Mouse (Mus musculus): ENCODE results near the gene Strc.

Strc gene

DNA sequence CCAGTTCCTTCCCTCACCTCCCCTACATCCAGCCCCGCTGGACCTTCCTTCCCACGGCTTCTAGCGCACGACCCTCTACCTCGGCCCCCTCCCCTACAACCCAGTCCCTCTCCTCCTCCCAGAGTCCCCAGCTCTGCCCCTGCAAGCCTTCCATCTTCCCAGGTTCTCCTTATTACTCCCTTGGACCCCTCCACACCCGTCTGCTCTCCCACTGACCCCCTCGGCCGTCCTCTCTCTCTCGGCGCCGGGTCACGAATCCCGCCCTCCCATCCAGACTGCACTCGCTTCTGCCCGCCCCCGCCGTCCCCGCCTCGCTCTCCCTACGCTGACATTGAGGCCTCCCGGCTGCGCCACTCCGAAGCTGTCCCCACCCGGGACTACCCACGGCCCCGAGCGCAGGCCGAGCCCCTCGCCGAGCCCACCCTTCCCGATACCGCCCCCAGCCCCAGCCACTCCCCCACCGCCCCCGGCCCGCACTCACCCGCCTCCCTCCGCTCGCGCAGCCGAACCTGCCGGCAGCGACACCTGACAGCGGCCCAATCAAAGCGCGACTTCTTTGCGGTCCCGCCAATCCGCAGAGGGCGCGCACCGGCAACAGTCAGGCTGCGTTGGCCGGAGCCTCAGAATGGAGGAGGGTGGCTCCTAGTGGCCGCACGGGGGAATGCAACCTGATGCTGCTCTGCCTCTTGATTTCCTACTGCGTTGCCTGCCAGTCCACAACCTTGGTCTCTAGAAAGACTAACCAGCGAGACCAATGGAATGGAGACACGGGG lies 32.0 kb downstream of the Strc start, which contains the start of gene Ppip5k1:
Gene Ppip5k1 (minus strand): TSS at position 577 of the 773 bp plus-strand sequence.
- peak; percentile 97 for DNase-seq

DNA sequence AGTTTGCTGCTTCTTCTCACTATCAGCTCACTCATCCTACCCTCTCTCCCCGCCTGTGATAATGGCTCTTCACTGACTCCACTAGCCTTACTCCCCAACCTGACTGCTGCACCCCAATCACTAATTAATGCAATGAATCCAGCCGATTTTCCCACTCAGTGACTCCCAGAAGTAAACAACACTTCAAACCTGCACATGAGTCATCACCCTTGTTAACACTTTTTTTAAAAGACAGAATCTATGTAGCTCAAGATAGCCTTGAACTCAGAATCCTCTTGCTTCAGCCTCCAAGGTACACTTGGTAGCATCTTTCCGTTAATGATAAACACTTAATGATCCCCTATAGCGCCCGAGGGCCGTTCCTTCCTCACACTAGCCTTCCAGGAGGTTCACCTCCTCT lies 32.6 kb downstream of the Strc start:
- no peak for DNase-seq

DNA sequence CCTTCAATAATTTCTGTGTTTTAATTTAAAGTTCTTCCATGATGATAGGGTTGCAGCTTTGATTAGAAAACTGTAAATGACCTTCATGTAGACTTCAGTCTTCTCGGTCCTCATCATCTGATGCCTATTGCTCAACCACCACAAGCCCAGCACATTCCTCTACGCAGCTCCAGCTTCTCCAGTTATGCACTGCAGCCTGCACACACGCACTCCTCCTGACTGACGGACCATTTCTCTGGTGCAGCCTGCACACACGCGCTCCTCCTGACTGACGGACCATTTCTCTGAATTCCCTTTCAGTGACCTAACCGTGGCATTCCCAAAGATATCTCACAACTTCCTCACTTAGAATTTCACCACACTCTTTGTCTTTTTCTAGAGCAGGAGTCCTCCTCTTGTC lies 33.8 kb downstream of the Strc start:
- DNase-seq = no peak

DNA sequence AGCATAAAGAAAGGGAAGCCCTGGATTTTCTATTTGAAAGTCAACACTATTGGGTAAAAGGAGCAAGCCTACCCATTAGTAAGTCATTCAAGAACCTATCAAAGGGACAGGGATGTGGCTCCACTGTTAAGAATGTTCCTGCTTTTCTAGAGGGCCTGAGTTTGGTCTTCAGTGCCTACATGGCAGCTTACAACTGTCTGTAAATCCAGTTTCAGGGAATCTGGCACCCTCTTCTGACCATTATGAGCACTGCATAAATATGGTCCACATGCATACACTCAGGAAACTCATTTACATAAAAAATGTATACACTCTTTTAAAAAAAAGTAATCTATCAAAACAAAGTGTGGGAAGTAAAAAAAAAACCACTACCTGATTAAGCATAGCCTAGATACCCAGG lies 47.9 kb downstream of the Strc start:
- DNase-seq = peak; percentile 20

DNA sequence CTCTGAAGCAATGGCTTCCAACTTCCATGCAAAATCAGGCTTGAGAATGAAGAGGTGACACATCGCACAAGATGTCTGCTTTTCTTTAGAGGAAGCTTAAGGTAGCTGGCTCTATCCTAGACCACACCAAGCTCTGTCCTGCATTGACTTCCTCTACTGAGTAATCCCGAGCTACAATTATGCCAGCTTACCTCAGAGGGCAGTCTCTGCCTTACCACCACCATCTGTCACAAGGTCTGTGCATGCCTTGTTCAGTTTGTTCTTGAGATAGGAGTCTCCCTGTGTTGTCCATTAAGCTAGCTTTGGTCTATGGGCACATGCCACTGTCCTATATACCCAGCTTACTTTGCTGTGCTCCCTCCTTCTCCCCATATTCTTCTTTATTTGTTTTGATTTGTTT lies 57.5 kb downstream of the Strc start:
- no peak for DNase-seq

DNA sequence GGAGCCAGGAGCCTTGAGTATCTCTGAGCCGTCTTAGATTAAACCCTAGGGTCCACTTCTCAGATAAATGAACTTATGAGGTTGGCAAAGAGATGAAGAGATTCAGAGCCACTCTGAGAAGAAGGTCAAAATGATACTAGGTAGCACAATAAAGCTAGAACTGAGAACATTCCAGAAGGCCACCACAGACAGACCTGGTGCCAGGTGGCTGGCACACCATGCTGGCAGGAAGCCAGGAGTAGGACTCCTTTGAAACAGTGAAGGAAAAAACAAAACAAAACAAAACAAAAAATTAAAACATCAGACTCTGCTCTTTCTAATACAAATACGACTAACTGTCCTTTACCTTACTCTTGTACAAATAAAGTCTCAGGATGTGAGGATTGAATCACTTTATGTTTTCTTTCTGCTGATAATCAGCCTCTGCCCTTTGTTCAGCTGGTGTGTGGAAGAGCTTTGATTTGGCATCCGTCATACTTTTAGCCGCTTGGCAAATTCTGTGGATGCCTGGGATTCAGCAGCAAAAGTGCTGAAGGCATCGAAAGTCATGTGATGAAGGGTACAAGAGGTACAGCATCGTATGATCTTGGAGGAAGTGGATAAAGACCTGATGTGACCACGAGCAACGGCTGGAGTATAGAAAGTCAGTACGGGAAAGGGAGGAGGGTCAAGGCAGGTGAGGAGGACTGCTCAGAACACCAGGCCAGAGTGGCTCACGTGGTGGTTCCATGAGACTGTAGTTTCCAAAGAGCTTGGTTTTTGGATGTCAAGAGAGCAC lies 63.1 kb downstream of the Strc start:
- DNase-seq = no peak

DNA sequence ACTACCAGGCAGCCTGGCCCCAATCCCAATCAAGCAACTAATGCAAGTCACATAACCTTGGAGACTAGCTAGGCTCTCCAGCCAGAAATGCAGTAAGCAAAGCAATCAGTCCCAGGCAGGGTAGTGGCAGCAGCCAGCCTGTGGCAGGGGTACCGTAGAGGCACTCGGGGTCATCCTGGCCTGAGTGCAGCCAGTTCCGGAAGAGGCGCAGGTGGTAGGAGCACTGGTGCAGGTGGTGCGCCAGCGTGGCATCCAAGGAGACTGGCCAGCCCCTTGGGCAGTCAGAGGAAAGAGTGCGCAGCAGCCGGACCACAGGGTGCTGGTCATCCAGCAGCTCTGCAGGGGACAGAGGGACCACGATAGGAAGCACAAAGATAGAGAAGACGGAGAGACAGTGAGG lies 63.9 kb downstream of the Strc start:
- DNase-seq = no peak

DNA sequence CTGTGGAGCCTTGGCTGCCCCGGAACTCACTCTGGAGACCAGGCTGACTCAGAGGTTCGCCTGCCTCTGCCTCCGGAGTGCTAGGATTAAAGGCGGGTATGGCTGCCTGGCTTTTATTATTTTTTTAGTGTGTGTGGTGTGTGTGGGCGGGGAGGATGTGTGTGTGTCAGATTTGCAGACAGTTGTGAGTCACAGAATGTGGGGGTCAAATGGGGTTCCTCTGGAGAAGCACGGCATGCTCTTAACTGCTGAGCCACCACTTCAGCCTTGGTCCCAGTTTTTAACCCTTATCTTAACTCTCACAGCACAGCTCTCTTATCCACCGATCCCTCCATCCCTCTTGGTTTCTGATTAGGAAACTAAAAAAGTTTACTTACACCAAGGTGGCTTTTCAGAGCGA lies 70.7 kb downstream of the Strc start:
- no peak for DNase-seq

Data from thymus, postnatal 4 days (tissue).